Mouse (Mus musculus): ENCODE measurements around the gene Fam49a. TPM values are rescaled to one million over a fixed set of nuclear protein-coding genes. Genes with fewer than 3 reads are reported as not detected.

The Fam49a gene
- polyA plus RNA-seq, 1 experiment from 2014 or later = 6.4 TPM

- Histone ChIP-seq H3K4me1 (peaks cover 9% of the 10 kb centered on the region), H3K9me3 (no peaks in the 10 kb centered on the region), H3K36me3 (replicated peaks) (no peaks in the 10 kb centered on the region), H3K27ac (replicated peaks) (no peak overlapping the region), H3K4me3 (no peak overlapping the region), H3K27me3 (replicated peaks; ENCODE audit: low read depth, poor library complexity, severe bottlenecking) (no peaks in the 10 kb centered on the region)
- WGBS = 68% methylated on average over 4 of the region's 4 CpGs
- no peak for DNase-seq (ENCODE audit: low spot score)
Measured at GRCm38 (mm10) chr12:12277741-12278463, 16.0 kb downstream of the Fam49a start.

GRCm38 (mm10) chr12:12278464-12278872, 16.5 kb downstream of the Fam49a start:
- 74% methylated on average over 7 of the region's 7 CpGs for WGBS
- no peaks in the 10 kb centered on the region for H3K27me3 ChIP-seq (replicated peaks; ENCODE audit: low read depth, poor library complexity, severe bottlenecking)
- no peaks in the 10 kb centered on the region for H3K9me3 ChIP-seq
- DNase-seq (ENCODE audit: low spot score) = no peak
- no peaks in the 10 kb centered on the region for H3K36me3 ChIP-seq (replicated peaks)
- H3K4me3 ChIP-seq = no peak overlapping the region
- H3K27ac ChIP-seq (replicated peaks) = no peak overlapping the region
- peaks cover 9% of the 10 kb centered on the region for H3K4me1 ChIP-seq

GRCm38 (mm10) chr12:12283702-12284288, 21.9 kb downstream of the Fam49a start:
- WGBS = 92% methylated on average over 10 of the region's 10 CpGs
- no peak for DNase-seq (ENCODE audit: low spot score)

GRCm38 (mm10) chr12:12284521-12284920, 22.6 kb downstream of the Fam49a start:
- Histone ChIP-seq H3K4me1 (0 out of 2 replicates have a peak, but pooled peaks cover 6% of the 10 kb centered on the region), H3K9me3 (no peaks in the 10 kb centered on the region), H3K36me3 (replicated peaks) (no peaks in the 10 kb centered on the region), H3K4me3 (no peak overlapping the region), H3K27ac (replicated peaks) (no peak overlapping the region), H3K27me3 (replicated peaks; ENCODE audit: low read depth, poor library complexity, severe bottlenecking) (no peaks in the 10 kb centered on the region)
- WGBS = 87% methylated on average over 6 of the region's 6 CpGs
- DNase-seq (ENCODE audit: low spot score) = no peak

More at GRCm38 (mm10) chr12:12283702-12284288, 21.9 kb downstream of the Fam49a start:
- Histone ChIP-seq H3K9me3 (no peaks in the 10 kb centered on the region), H3K4me1 (peaks cover 6% of the 10 kb centered on the region; the same call in 1 of the 2 replicates), H3K27ac (replicated peaks) (no peak overlapping the region), H3K4me3 (no peak overlapping the region), H3K36me3 (replicated peaks) (no peaks in the 10 kb centered on the region), H3K27me3 (replicated peaks; ENCODE audit: low read depth, poor library complexity, severe bottlenecking) (no peaks in the 10 kb centered on the region)

GRCm38 (mm10) chr12:12287131-12287786, 25.3 kb downstream of the Fam49a start:
- 68% methylated on average over 9 of the region's 9 CpGs for WGBS
- no peak overlapping the region for H3K4me3 ChIP-seq
- no peak overlapping the region for H3K27ac ChIP-seq (replicated peaks)
- H3K9me3 ChIP-seq = no peaks in the 10 kb centered on the region
- no peak for DNase-seq (ENCODE audit: low spot score)
- H3K27me3 ChIP-seq (replicated peaks; ENCODE audit: low read depth, poor library complexity, severe bottlenecking) = no peaks in the 10 kb centered on the region
- H3K36me3 ChIP-seq (replicated peaks) = no peaks in the 10 kb centered on the region
- H3K4me1 ChIP-seq = peaks cover 11% of the 10 kb centered on the region; the same call in 1 of the 2 replicates

GRCm38 (mm10) chr12:12287787-12288132, 25.8 kb downstream of the Fam49a start:
- H3K9me3 ChIP-seq = no peaks in the 10 kb centered on the region
- H3K36me3 ChIP-seq (replicated peaks) = no peaks in the 10 kb centered on the region
- no peak overlapping the region for H3K27ac ChIP-seq (replicated peaks)
- no peaks in the 10 kb centered on the region for H3K27me3 ChIP-seq (replicated peaks; ENCODE audit: low read depth, poor library complexity, severe bottlenecking)
- H3K4me1 ChIP-seq = peaks cover 12% of the 10 kb centered on the region; the same call in 1 of the 2 replicates
- H3K4me3 ChIP-seq = no peak overlapping the region
- no peak for DNase-seq (ENCODE audit: low spot score)
- 84% methylated on average over 6 of the region's 6 CpGs for WGBS

- peaks cover 12% of the 10 kb centered on the region; the same call in 1 of the 2 replicates for H3K4me1 ChIP-seq
Measured at GRCm38 (mm10) chr12:12288586-12288985, 26.6 kb downstream of the Fam49a start.

GRCm38 (mm10) chr12:12289636-12290035, 27.7 kb downstream of the Fam49a start:
- Histone ChIP-seq H3K4me3 (no peak overlapping the region), H3K27me3 (replicated peaks; ENCODE audit: low read depth, poor library complexity, severe bottlenecking) (no peaks in the 10 kb centered on the region), H3K36me3 (replicated peaks) (no peaks in the 10 kb centered on the region), H3K27ac (replicated peaks) (no peak overlapping the region), H3K9me3 (no peaks in the 10 kb centered on the region), H3K4me1 (peaks cover 12% of the 10 kb centered on the region; the same call in 1 of the 2 replicates)
- no peak for DNase-seq (ENCODE audit: low spot score)
- WGBS = 81% methylated on average over 3 of the region's 3 CpGs

More at GRCm38 (mm10) chr12:12288586-12288985, 26.6 kb downstream of the Fam49a start:
- Histone ChIP-seq H3K36me3 (replicated peaks) (no peaks in the 10 kb centered on the region), H3K4me3 (no peak overlapping the region), H3K9me3 (no peaks in the 10 kb centered on the region), H3K27ac (replicated peaks) (no peak overlapping the region), H3K27me3 (replicated peaks; ENCODE audit: low read depth, poor library complexity, severe bottlenecking) (no peaks in the 10 kb centered on the region)
- DNase-seq (ENCODE audit: low spot score) = no peak
- 95% methylated on average over 1 of the region's 1 CpGs for WGBS

- no peak for DNase-seq (ENCODE audit: low spot score)
- Histone ChIP-seq H3K9me3 (no peaks in the 10 kb centered on the region), H3K27ac (replicated peaks) (no peak overlapping the region; the same call in 1 of the 2 replicates), H3K4me1 (peaks cover 8% of the 10 kb centered on the region; the same call in 1 of the 2 replicates), H3K27me3 (replicated peaks; ENCODE audit: low read depth, poor library complexity, severe bottlenecking) (no peaks in the 10 kb centered on the region), H3K4me3 (no peak overlapping the region), H3K36me3 (replicated peaks) (no peaks in the 10 kb centered on the region)
- 44% methylated on average over 5 of the region's 5 CpGs for WGBS
Measured at GRCm38 (mm10) chr12:12292043-12292618, 30.2 kb downstream of the Fam49a start.

- Histone ChIP-seq H3K27me3 (replicated peaks; ENCODE audit: low read depth, poor library complexity, severe bottlenecking) (no peaks in the 10 kb centered on the region), H3K4me1 (peaks cover 6% of the 10 kb centered on the region; the same call in 1 of the 2 replicates), H3K36me3 (replicated peaks) (no peaks in the 10 kb centered on the region), H3K4me3 (no peak overlapping the region), H3K9me3 (no peaks in the 10 kb centered on the region), H3K27ac (replicated peaks) (no peak overlapping the region)
- DNase-seq (ENCODE audit: low spot score) = no peak
- 90% methylated on average over 5 of the region's 5 CpGs for WGBS
Measured at GRCm38 (mm10) chr12:12294380-12295171, 32.6 kb downstream of the Fam49a start.

- no peaks in the 10 kb centered on the region for H3K36me3 ChIP-seq (replicated peaks)
- no peaks in the 10 kb centered on the region for H3K27me3 ChIP-seq (replicated peaks; ENCODE audit: low read depth, poor library complexity, severe bottlenecking)
- no peak overlapping the region for H3K4me3 ChIP-seq
- H3K27ac ChIP-seq (replicated peaks) = no peak overlapping the region
- DNase-seq (ENCODE audit: low spot score) = no peak
- H3K4me1 ChIP-seq = peaks cover 10% of the 10 kb centered on the region
- H3K9me3 ChIP-seq = no peaks in the 10 kb centered on the region
- WGBS = 92% methylated on average over 7 of the region's 7 CpGs
Measured at GRCm38 (mm10) chr12:12298451-12298850, 36.5 kb downstream of the Fam49a start.

GRCm38 (mm10) chr12:12299303-12299702, 37.4 kb downstream of the Fam49a start:
- no peak overlapping the region for H3K4me3 ChIP-seq
- no peaks in the 10 kb centered on the region for H3K27me3 ChIP-seq (replicated peaks; ENCODE audit: low read depth, poor library complexity, severe bottlenecking)
- DNase-seq (ENCODE audit: low spot score) = no peak
- no peaks in the 10 kb centered on the region for H3K36me3 ChIP-seq (replicated peaks)
- H3K27ac ChIP-seq (replicated peaks) = no peak overlapping the region
- H3K4me1 ChIP-seq = peaks cover 10% of the 10 kb centered on the region
- WGBS = 80% methylated on average over 2 of the region's 2 CpGs
- no peaks in the 10 kb centered on the region for H3K9me3 ChIP-seq

All from embryonic facial prominence, embryonic 10.5 days (tissue).